Mouse (Mus musculus): ENCODE measurements around the gene Mamstr. TPM values are rescaled to one million over a fixed set of nuclear protein-coding genes. Genes with fewer than 3 reads are reported as not detected.

Mamstr gene
- polyA plus RNA-seq, 1 experiment = 7.1 TPM

- peak; percentile 60 to 80 for DNase-seq
- TF ChIP-seq CTCF (IDR thresholded peaks at IDR 0.05; ENCODE audit: borderline replicate concordance, insufficient read depth, low read depth, low read length) (no peak), POLR2A (IDR thresholded peaks at IDR 0.05; ENCODE audit: borderline replicate concordance, insufficient read depth, low read length) (no peak)
- Histone ChIP-seq H3K27me3 (ENCODE audit: control insufficient read depth, insufficient read depth, low read length) (no peaks in the 10 kb centered on the region), H3K27ac (ENCODE audit: insufficient read depth, low read length) (peak overlapping the region; percentile 73), H3K4me3 (replicated peaks; ENCODE audit: insufficient read depth, low read depth, low read length) (no peak overlapping the region), H3K4me1 (ENCODE audit: control insufficient read depth, insufficient read depth, low read length) (peaks cover 29% of the 10 kb centered on the region)
- 38% methylated on average over 8 of the region's 8 CpGs for WGBS
These were observed 41.4 kb downstream of the Mamstr start for GRCm38 (mm10) chr7:45681046-45681736.

- 29% methylated on average over 14 of the region's 14 CpGs for WGBS
- H3K4me3 ChIP-seq (replicated peaks; ENCODE audit: insufficient read depth, low read depth, low read length) = no peak overlapping the region
- TF ChIP-seq POLR2A (IDR thresholded peaks at IDR 0.05; ENCODE audit: borderline replicate concordance, insufficient read depth, low read length) (peak; percentile 23; the same call in 1 of the 2 replicates), CTCF (IDR thresholded peaks at IDR 0.05; ENCODE audit: borderline replicate concordance, insufficient read depth, low read depth, low read length) (peak; percentile 99)
- no peaks in the 10 kb centered on the region for H3K27me3 ChIP-seq (ENCODE audit: control insufficient read depth, insufficient read depth, low read length)
- peak; percentile 87 to 90 for DNase-seq
- H3K4me1 ChIP-seq (ENCODE audit: control insufficient read depth, insufficient read depth, low read length) = peaks cover 29% of the 10 kb centered on the region
- peak overlapping the region; percentile 74 for H3K27ac ChIP-seq (ENCODE audit: insufficient read depth, low read length)
These were observed 42.7 kb downstream of the Mamstr start for GRCm38 (mm10) chr7:45682144-45683126.

GRCm38 (mm10) chr7:45683396-45684050 is 43.7 kb downstream of the Mamstr start, which contains the start of gene Ntn5:
Ntn5 (plus strand) TSS chr7:45684022.
- Histone ChIP-seq H3K4me3 (replicated peaks; ENCODE audit: insufficient read depth, low read depth, low read length) (no peak within 1 kb of the TSS), H3K27me3 (ENCODE audit: control insufficient read depth, insufficient read depth, low read length) (no peaks in the 10 kb centered on the region), H3K27ac (ENCODE audit: insufficient read depth, low read length) (no peak within 1 kb of the TSS), H3K4me1 (ENCODE audit: control insufficient read depth, insufficient read depth, low read length) (peaks cover 29% of the 10 kb centered on the region)
- no peak for DNase-seq
- 81% methylated on average over 7 of the region's 7 CpGs for WGBS
- TF ChIP-seq POLR2A (IDR thresholded peaks at IDR 0.05; ENCODE audit: borderline replicate concordance, insufficient read depth, low read length) (no peak), CTCF (IDR thresholded peaks at IDR 0.05; ENCODE audit: borderline replicate concordance, insufficient read depth, low read depth, low read length) (no peak)

- 72% methylated on average over 10 of the region's 10 CpGs for WGBS
- no peaks in the 10 kb centered on the region for H3K27me3 ChIP-seq (ENCODE audit: control insufficient read depth, insufficient read depth, low read length)
- no peak overlapping the region for H3K27ac ChIP-seq (ENCODE audit: insufficient read depth, low read length)
- no peak for TF ChIP-seq POLR2A (IDR thresholded peaks at IDR 0.05; ENCODE audit: borderline replicate concordance, insufficient read depth, low read length)
- no peak for TF ChIP-seq CTCF (IDR thresholded peaks at IDR 0.05; ENCODE audit: borderline replicate concordance, insufficient read depth, low read depth, low read length)
- no peak overlapping the region for H3K4me3 ChIP-seq (replicated peaks; ENCODE audit: insufficient read depth, low read depth, low read length)
- DNase-seq = no peak
- H3K4me1 ChIP-seq (ENCODE audit: control insufficient read depth, insufficient read depth, low read length) = peaks cover 20% of the 10 kb centered on the region
These were observed 46.0 kb downstream of the Mamstr start for GRCm38 (mm10) chr7:45685811-45686210.

- WGBS = 59% methylated on average over 3 of the region's 3 CpGs
- Histone ChIP-seq H3K4me1 (ENCODE audit: control insufficient read depth, insufficient read depth, low read length) (peaks cover 11% of the 10 kb centered on the region), H3K27ac (ENCODE audit: insufficient read depth, low read length) (no peak overlapping the region), H3K4me3 (replicated peaks; ENCODE audit: insufficient read depth, low read depth, low read length) (no peak overlapping the region), H3K27me3 (ENCODE audit: control insufficient read depth, insufficient read depth, low read length) (no peaks in the 10 kb centered on the region)
- TF ChIP-seq CTCF (IDR thresholded peaks at IDR 0.05; ENCODE audit: borderline replicate concordance, insufficient read depth, low read depth, low read length) (no peak), POLR2A (IDR thresholded peaks at IDR 0.05; ENCODE audit: borderline replicate concordance, insufficient read depth, low read length) (no peak)
- no peak for DNase-seq
These were observed 47.1 kb downstream of the Mamstr start for GRCm38 (mm10) chr7:45686841-45687240.

GRCm38 (mm10) chr7:45689099-45689498 is 49.3 kb downstream of the Mamstr start:
- H3K4me1 ChIP-seq (ENCODE audit: control insufficient read depth, insufficient read depth, low read length) = no peaks in the 10 kb centered on the region
- H3K4me3 ChIP-seq (replicated peaks; ENCODE audit: insufficient read depth, low read depth, low read length) = no peak overlapping the region
- no peak overlapping the region for H3K27ac ChIP-seq (ENCODE audit: insufficient read depth, low read length)
- no peak for DNase-seq
- no peak for TF ChIP-seq POLR2A (IDR thresholded peaks at IDR 0.05; ENCODE audit: borderline replicate concordance, insufficient read depth, low read length)
- no peak for TF ChIP-seq CTCF (IDR thresholded peaks at IDR 0.05; ENCODE audit: borderline replicate concordance, insufficient read depth, low read depth, low read length)
- 76% methylated on average over 6 of the region's 6 CpGs for WGBS
- H3K27me3 ChIP-seq (ENCODE audit: control insufficient read depth, insufficient read depth, low read length) = no peaks in the 10 kb centered on the region

GRCm38 (mm10) chr7:45689800-45690199 is 50.0 kb downstream of the Mamstr start:
- no peaks in the 10 kb centered on the region for H3K27me3 ChIP-seq (ENCODE audit: control insufficient read depth, insufficient read depth, low read length)
- 81% methylated on average over 11 of the region's 11 CpGs for WGBS
- H3K27ac ChIP-seq (ENCODE audit: insufficient read depth, low read length) = no peak overlapping the region
- no peak overlapping the region for H3K4me3 ChIP-seq (replicated peaks; ENCODE audit: insufficient read depth, low read depth, low read length)
- TF ChIP-seq CTCF (IDR thresholded peaks at IDR 0.05; ENCODE audit: borderline replicate concordance, insufficient read depth, low read depth, low read length) = no peak
- TF ChIP-seq POLR2A (IDR thresholded peaks at IDR 0.05; ENCODE audit: borderline replicate concordance, insufficient read depth, low read length) = no peak
- no peak for DNase-seq
- no peaks in the 10 kb centered on the region for H3K4me1 ChIP-seq (ENCODE audit: control insufficient read depth, insufficient read depth, low read length)
